Mouse (Mus musculus) neural tube, embryonic 10.5 days (tissue): ENCODE measurements around the gene Cntrob.

Experiments used
- DNase-seq: peaks from one replicate; pipeline ENCODE4 v3.0.0-alpha.2; 2017; ENCODE audit warnings: low spot score; ENCODE audit errors: extremely low spot score

Cntrob gene

GRCm38 (mm10) chr11:69323667-69324111, at the start of gene Cntrob, which contains the start of gene Trappc1:
Gene Cntrob (minus strand): TSS chr11:69323775.
Gene Trappc1 (plus strand): TSS chr11:69323980.
- peak; percentile 98 for DNase-seq

DNA sequence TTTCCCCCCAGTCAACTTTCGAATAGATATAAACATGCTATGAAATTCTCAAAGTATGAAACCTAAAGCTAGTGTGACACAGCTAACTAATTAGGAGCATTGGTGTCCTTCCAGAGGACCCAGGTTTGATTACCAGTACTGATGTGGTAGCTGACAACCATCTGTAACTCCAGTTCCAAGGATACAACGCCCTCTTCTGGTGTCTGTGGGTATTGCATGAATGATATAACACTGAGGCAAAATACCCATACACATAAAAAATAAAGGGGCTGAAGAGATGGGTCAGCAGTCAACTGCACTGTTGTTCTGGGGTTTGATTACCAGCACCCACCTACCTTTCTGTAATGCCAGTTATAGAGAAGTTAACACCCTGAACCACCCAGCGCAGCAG, 49.2 kb upstream of the Cntrob start:
- no peak for DNase-seq

DNA sequence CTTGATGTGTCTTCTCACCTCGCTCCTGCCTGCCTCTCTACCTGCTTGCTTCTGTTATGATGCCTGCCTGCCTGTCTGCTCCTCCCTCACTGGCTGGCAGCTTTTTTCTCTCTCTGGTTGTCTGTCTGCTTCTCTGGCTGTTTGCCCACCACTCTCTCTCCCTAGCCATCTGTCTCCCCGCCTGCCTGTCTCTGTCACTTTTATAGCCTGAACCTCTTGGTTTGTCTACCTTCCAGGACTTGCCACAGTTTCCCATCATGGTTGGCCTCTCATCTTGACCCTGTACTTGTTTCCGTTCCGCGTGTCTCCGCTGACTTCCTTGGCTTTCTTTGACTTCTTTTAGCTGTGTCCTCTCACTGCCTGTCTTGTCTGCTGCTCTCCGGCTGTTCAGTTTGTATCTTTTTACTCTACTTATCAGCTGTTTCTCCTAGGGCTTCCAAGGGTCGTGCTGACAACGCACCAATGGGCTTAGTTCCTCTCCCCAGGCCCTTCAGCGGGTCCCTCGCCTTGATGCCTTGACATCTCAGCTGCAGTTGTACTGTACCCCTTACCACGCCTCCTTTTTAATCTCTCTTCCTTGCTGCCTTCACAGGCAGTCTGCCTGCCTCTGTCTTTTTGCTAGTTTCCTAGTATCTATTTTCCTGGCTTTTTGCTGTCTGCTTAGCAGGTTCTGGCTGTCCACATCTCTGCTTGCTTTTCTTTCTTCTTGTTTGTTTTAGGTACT, 48.6 kb upstream of the Cntrob start:
- no peak for DNase-seq

DNA sequence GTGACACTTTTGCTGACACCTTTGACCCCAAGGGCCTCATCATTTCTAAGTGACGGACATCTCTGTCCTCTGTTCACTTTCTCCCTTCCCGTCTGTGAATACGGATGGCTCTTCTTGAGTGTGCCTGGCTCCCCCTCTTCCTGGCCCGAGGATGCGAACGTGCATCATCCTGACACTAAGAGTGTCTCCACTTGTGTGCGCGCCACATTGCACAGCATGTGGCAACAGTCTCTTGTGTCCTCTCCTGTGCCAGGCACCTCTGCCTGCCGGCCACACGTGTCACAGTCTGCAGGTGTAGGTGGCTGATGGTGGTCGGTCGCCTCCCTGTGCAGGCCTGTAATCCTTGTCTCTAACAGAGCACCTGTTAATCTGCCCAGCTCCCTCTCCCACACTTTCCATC, 48.0 kb upstream of the Cntrob start:
- DNase-seq, result peak; percentile 31

DNA sequence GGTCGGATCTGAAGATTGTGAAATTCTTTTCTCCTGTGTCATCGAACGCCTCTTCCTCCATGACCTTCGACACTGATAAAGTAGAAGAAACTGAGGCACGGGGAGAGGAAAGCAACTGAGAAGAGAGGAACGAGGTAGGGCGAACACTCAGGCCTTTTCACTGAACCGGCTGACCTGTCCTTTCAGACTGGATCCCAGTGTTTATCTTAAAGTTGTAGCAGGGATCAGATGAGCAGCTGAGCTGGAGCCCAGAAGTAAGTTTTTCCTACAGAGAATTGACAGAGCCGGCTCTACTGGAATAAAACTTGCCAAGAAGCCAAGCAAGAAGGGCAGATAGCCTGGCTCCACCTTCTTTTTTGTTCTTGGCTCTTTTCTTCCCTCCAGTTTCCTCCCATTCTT, 47.2 kb upstream of the Cntrob start:
- no peak for DNase-seq

- DNase-seq, result no peak
Measured at GRCm38 (mm10) chr11:69369990-69370816, 46.6 kb upstream of the Cntrob start.

DNA sequence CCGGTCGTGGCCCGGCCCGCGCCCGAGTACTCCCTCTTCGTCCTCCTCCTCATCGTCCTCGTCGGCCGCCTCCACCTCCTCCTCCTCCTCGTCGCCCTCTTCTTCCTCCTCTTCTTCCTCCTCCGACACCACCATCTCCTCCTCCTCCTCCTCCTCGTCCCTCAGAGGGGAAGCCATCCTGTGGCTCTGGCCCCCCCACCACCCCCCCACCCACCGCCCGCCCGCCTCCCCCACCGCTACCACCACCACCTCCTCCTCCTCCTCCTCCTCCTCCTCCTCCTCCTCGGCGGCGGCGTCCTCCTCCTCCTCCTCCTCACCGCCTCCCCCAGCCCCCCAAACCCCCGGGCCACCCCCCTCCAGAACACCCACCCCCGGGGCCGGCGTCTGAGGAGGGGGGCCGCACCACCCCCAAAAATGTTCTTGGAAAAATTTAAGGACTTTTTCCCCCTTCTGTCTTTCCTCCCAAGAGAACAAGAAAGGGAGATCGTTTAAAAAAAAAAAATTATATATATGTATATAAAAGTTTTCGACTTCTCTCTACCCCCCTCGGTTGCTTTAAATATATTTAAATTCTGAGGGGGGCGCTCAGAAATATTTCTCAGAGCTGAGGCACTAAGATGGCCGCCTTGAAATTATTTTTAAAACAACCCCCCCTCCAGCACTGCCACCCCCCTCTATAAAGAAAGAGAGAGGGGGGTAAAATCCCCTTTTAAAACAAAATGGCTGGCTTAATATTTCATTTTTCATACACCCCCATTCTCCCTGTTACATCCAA, 45.8 kb upstream of the Cntrob start, which contains the start of gene Chd3:
TSS of gene Chd3 (minus strand) at position 192 of the 775 bp plus-strand sequence.
- DNase-seq, result peak; percentile 58

DNA sequence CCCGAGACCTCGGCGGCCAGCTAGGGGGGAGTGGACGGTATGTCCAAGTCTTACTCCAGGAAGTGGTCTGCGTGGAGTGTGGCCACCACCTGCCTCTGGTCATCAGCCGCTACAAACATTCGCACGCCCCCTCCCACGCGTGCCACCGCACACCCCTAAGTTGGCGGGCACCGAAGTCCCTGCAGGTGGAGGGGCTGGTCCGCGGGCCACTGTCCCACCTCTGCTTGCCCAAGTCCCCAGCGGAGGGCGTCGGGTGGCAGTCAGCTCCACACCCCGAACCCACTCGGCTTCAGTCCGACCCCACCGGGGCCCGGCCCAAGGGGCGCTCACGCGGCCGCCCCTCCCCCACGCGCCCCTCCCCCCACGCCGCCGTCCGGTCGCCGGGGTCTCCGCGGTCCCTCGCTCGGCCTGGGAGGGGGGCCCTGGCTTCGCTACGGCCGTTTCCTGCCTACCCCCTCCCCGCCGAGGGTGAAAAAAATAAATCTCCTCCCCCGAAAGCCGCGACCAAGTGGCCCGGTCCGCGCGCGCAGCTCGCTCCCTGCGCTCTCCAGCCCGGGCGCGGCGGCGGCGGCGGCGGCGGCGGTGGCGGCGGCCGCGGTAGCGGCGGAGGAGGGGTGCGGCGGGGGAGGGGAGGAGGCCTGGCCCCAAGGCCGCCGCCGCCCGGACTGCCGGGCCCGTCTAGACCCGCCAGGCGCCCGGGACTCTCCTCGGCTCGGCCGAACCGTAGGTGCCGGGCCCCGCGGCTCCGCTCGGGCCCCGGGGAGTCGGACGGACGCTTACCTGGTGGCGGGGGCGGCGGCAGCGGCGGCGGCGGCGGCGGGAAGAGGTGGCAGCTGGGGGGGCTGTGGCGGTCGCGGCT, 45.0 kb upstream of the Cntrob start:
- DNase-seq, result peak; percentile 78

- DNase-seq, result no peak
Measured at GRCm38 (mm10) chr11:69367616-69368355, 44.2 kb upstream of the Cntrob start.

DNA sequence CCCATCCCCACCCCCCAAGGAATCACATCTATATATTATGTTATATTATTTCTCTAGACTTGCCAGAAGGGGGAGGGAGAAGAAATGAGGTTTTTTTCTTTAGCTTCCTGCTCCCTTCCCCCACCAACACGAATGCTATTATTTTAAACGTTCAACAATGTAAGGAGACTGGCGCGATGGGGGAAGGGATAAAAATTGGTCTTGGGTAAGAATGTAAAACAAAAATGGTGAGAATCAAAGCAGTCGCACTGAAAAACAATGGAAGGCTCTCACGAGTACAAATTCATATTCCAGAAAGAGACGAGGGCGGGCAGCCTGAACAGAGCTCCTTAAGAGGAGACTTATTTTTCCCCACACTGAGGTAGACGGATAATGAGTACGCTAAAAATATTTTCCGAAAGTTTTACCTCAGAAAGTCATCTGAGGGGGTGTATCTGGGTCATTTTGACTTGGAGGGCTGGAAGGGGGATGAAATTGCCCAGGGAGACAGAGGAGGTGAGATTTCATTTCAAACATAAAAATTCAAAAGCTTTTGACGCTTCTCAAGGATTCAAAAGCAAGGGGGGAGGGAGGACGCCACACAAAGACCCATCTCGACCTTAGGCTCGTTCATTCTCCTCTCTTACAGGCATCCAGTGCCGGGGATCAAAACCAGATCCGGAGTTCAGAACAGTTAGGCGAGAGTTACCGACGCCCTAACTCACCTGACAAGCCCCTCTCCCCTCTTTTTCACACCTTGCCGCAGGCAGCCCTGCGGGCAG, 43.5 kb upstream of the Cntrob start:
- DNase-seq, result peak; percentile 51

- DNase-seq, result peak; percentile 82
Measured at GRCm38 (mm10) chr11:69366157-69366854, 42.7 kb upstream of the Cntrob start.

- peak; percentile 28 for DNase-seq
Measured at GRCm38 (mm10) chr11:69365722-69366121, 42.1 kb upstream of the Cntrob start.

DNA sequence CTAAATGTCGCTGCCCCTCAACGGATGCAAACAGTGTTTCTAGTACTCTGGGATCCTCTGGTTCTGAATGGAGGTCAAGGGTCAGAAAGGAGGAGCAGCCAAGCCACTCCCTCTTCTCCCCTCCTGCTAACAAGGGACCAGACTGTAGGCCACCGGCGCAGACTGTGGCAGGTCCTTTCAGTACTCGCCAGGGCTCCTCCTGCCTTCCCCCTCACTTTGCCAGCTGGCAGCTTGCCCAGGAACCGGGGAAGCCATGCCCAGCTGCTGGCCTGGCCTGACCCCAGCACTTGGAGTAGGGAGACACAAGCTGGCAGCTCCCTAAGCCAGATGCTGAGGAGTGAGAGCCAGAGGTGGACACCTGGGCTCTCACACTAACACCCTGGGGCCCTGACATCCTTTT, 41.3 kb upstream of the Cntrob start:
- peak; percentile 55 for DNase-seq

GRCm38 (mm10) chr11:69364376-69364775, 40.8 kb upstream of the Cntrob start:
- DNase-seq, result no peak

DNA sequence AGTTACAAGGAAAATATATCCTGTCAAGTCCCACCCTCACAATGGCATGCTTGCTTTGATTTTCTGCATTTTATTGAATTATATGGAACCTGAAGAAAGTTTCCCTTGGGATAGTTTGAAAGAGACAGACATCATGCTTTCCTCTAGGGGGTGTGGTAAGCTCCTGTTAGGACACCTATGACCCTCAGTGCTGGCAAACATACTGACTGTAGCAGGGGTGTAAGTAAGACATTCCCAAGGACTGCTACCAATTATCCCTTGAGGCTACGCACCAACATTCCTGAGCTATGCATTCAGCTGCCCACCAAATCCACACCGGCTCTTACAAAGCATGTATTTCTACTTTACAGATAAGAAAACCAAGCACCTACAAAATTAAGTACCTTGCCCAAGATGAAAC, 38.9 kb upstream of the Cntrob start:
- no peak for DNase-seq

DNA sequence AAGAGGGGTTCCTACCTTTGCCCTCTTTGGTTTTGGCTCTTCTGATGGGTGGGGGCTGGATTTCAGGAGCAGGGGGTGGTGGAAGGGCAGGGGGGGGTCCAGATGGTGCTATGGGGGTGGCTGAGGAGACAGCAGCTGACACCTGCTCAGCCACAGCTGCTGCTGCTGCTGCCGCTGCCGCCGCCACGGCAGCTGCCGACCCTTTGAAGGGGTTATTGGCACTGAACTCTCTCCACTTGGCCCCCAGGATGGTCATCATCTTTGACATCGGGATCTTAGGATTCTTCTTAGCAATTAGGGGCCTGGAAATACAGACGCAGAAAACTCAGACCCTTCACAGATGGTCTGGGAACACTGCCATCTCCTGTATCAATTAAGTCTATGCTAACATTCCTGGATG, 38.4 kb upstream of the Cntrob start:
- no peak for DNase-seq

DNA sequence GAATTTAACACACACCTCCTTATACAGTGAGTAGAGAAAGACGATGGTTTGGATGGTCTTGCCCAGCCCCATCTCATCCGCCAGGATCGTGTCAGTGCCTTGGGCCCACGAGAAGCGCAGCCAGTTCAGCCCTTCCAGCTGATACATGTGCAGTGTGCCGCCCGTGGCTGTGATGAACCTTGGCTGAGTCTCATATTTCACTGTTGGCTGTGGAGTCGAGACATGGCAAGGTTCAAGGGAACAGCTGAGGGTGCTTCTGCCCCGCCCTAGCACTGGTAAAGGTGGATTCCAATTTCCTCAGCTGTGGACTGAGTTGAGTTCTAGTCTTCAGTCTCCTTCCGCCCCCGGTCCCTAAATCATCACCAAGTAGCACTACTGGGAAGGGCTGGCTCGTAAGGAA, 34.1 kb upstream of the Cntrob start:
- no peak for DNase-seq

- no peak for DNase-seq
Measured at GRCm38 (mm10) chr11:69356544-69356943, 33.0 kb upstream of the Cntrob start.

GRCm38 (mm10) chr11:69346441-69346840, 22.9 kb upstream of the Cntrob start:
- no peak for DNase-seq
